Comparison of ENCODE assay signal across 27 mouse cellular contexts in the genomic region with DNA sequence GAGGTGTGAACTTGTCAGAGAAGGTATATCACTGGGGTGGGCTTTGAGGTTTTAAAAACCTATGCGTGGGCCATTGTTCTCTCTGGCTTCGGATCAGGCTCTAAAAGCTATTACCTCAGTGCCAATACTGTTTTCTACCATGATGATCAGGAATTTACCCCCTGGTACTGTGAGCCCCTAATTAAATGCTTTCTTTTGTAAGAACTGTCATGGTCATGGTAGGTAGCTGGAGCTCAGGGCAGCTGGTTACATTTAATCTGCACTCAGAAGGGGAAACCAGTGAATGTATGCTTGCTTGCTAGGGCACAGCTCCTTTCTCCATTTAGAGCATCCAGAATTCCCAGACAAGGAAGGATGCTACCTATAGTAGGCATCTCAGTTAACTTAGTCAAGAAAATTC.
"Had no signal": no experiment of that assay in that cellular context is flagged by ENCODE, and none has a peak within 500 bp of the region (broad histone marks: within the 10 kb centered on the region; RNA-seq: fewer than 3 reads in every experiment).

No protein-coding gene starts in this region.

- ATAC-seq: hindbrain, embryonic 16.5 days; inflammation-experienced regulatory T-cells, adult 6 months; intestine, embryonic 15.5 days; intestine, postnatal 0 days; liver, embryonic 12.5 days had no signal

- H3K9ac ChIP-seq: heart, embryonic 12.5 days; hindbrain, embryonic 12.5 days; hindbrain, embryonic 14.5 days; intestine, embryonic 15.5 days; limb, embryonic 13.5 days; limb, embryonic 15.5 days; liver, embryonic 12.5 days; liver, embryonic 14.5 days had no signal

- H3K27ac ChIP-seq: gastrocnemius, adult 2 months; heart, embryonic 10.5 days; hindbrain, embryonic 10.5 days; hindbrain, embryonic 12.5 days; hindbrain, embryonic 14.5 days; intestine, embryonic 15.5 days; layer of hippocampus, adult 2 months; limb, embryonic 13.5 days; limb, embryonic 15.5 days; liver, embryonic 12.5 days; liver, embryonic 14.5 days had no signal

- H3K27me3 ChIP-seq: heart, embryonic 12.5 days; hindbrain, embryonic 12.5 days; intestine, embryonic 15.5 days; limb, embryonic 13.5 days; limb, embryonic 15.5 days; liver, embryonic 12.5 days had no signal

- H3K4me2 ChIP-seq: heart, embryonic 12.5 days; hindbrain, embryonic 12.5 days; hindbrain, embryonic 14.5 days; intestine, embryonic 15.5 days; limb, embryonic 13.5 days; limb, embryonic 15.5 days; liver, embryonic 12.5 days had no signal

- H3K36me3 ChIP-seq: heart, embryonic 10.5 days; heart, embryonic 12.5 days; hindbrain, embryonic 10.5 days; hindbrain, embryonic 12.5 days; intestine, embryonic 15.5 days; limb, embryonic 13.5 days; limb, embryonic 15.5 days; liver, embryonic 12.5 days had no signal

- H3K4me1 ChIP-seq: heart, embryonic 10.5 days; heart, embryonic 12.5 days; hindbrain, embryonic 12.5 days; intestine, embryonic 15.5 days; limb, embryonic 13.5 days; limb, embryonic 15.5 days; liver, embryonic 12.5 days had no signal

- H3K4me3 ChIP-seq: gastrocnemius, adult 2 months; heart, embryonic 10.5 days; heart, embryonic 12.5 days; hindbrain, embryonic 10.5 days; hindbrain, embryonic 12.5 days; intestine, embryonic 15.5 days; layer of hippocampus, adult 2 months; limb, embryonic 13.5 days; limb, embryonic 15.5 days; liver, embryonic 12.5 days had no signal

- DNase-seq: gastrocnemius, adult 2 months; gastrocnemius, postnatal 10 days; gastrocnemius, postnatal 25 days; heart, adult 18-20 months; heart, postnatal 10 days; heart, postnatal 4 days; kidney, adult 18-20 months; kidney, adult 8-10 months; kidney, postnatal 10 days; kidney, postnatal 25 days; kidney, postnatal 4 days; layer of hippocampus, postnatal 36 days; left cerebral cortex, postnatal 4 days had no signal

- H3K9me3 ChIP-seq: heart, embryonic 10.5 days; heart, embryonic 12.5 days; hindbrain, embryonic 10.5 days; hindbrain, embryonic 12.5 days; intestine, embryonic 15.5 days; limb, embryonic 13.5 days; limb, embryonic 15.5 days; liver, embryonic 12.5 days had no signal
